11 mouse cellular contexts compared by ENCODE assay signal in genomic region chr12:52479323-52479722, GRCm38 (mm10).
"Had no signal": no experiment of that assay in that cellular context is flagged by ENCODE, and none has a peak within 500 bp of the region (broad histone marks: within the 10 kb centered on the region; RNA-seq: fewer than 3 reads in every experiment).

No protein-coding gene starts in this region.

- H3K27me3 ChIP-seq: intestine, embryonic 15.5 days; kidney, embryonic 15.5 days; limb, embryonic 15.5 days; liver, embryonic 12.5 days; midbrain, embryonic 15.5 days had no signal

- H3K4me1 ChIP-seq: intestine, embryonic 15.5 days; limb, embryonic 15.5 days; midbrain, embryonic 15.5 days had no signal

- H3K4me2 ChIP-seq: intestine, embryonic 15.5 days; kidney, embryonic 15.5 days; limb, embryonic 15.5 days; liver, embryonic 12.5 days; midbrain, embryonic 11.5 days; midbrain, embryonic 15.5 days had no signal

- H3K27ac ChIP-seq: intestine, embryonic 15.5 days; kidney, embryonic 15.5 days; left cerebral cortex, adult 2 months; limb, embryonic 15.5 days; liver, embryonic 12.5 days; midbrain, embryonic 15.5 days had no signal

- H3K9ac ChIP-seq: intestine, embryonic 15.5 days; kidney, embryonic 15.5 days; limb, embryonic 15.5 days; liver, embryonic 12.5 days; midbrain, embryonic 15.5 days had no signal

- H3K36me3 ChIP-seq: intestine, embryonic 15.5 days; kidney, embryonic 15.5 days; limb, embryonic 15.5 days; liver, embryonic 12.5 days; midbrain, embryonic 15.5 days had no signal

- ATAC-seq: intestine, embryonic 15.5 days; liver, embryonic 12.5 days; midbrain, embryonic 15.5 days had no signal

- H3K9me3 ChIP-seq: intestine, embryonic 15.5 days; kidney, embryonic 15.5 days; limb, embryonic 15.5 days; liver, embryonic 12.5 days; midbrain, embryonic 15.5 days had no signal

- DNase-seq: kidney, adult 18-20 months; kidney, postnatal 14 days; right cerebral cortex, postnatal 25 days; thymus, postnatal 36 days had no signal

- H3K4me3 ChIP-seq: intestine, embryonic 15.5 days; kidney, embryonic 15.5 days; left cerebral cortex, adult 2 months; limb, embryonic 15.5 days; liver, embryonic 12.5 days; midbrain, embryonic 15.5 days had no signal
